Mouse (Mus musculus): ENCODE data around the gene Slc11a2. TPM values are rescaled to one million over a fixed set of nuclear protein-coding genes. Genes with fewer than 3 reads are reported as not detected.
"Not testable (repeated sequence)": the region's sequence is repeated elsewhere in the genome, so short reads cannot be mapped to it uniquely, and the experiment has no call there.

Slc11a2 gene
- polyA plus RNA-seq, 1 experiment from 2014 or later = 37.1 TPM

DNA sequence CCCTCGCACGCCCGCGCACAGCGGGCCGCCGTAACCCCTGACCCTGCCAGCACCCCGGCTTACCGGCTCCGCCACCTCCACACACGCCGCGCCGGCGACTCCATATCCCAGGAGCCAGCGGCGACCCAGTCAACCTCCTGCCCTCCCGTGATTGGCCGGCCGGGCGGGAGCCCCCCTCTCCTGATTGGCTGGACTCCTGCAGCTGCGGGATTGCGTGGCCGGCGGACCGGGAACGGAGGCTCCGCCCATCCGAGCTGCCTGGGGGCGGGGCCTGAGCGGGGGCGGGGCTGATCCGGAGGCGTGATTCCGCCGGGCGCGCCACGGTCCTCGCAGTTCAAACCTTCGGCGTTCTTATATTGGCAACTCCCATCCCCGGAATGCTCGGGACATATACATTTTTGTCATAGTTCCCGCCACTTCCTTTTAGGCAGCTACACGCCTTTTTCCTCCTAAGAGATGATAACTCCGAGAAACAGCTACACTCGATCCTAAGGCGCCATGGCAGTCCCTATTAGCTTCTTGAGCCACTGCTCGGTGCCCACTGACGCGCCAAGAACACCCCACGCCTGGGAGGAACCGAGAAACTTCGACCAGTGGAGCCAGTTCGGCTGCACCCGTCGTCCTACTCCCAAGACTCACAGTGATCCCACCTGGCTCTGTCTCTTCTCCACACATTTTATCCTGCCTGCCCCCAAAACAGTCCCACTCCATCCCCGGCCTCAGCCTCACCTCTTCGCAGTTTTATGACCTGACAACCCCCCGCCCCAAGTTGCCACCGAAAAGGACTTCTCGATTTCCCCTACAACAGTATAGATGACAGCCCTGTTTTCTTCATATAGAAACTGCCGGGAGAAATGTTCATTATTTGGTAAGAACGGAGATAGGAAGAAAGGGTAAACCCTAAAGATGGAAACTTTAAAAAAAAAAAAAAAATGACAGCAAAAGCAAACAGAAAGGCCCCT, 1.7 kb downstream of the Slc11a2 start:
- peak overlapping the region; percentile 99 for H3K4me2 ChIP-seq (ENCODE audit: low read depth, low read length)
- H3K4me3 ChIP-seq (ENCODE audit: low read depth, low read length) = peak overlapping the region; percentile 84
- peaks cover 47% of the 10 kb centered on the region for H3K4me1 ChIP-seq (ENCODE audit: control insufficient read depth, low read depth, low read length)
- H3K27me3 ChIP-seq (ENCODE audit: control insufficient read depth, insufficient read depth, low read depth, low read length) = peaks cover 16% of the 10 kb centered on the region
- no peaks in the 10 kb centered on the region for H3K36me3 ChIP-seq (ENCODE audit: control insufficient read depth, insufficient read depth)
- H3K27ac ChIP-seq (ENCODE audit: low read length) = peak overlapping the region; percentile 97
- H3K9ac ChIP-seq (ENCODE audit: low read depth, low read length) = peak overlapping the region; percentile 98
- ATAC-seq (ENCODE audit: low read depth) = peak; percentile 93
- under 1% methylated on average over 58 of the region's 65 CpGs for WGBS (ENCODE audit: insufficient replicate concordance)
- H3K9me3 ChIP-seq (replicated peaks; ENCODE audit: control insufficient read depth, low read length) = no peaks in the 10 kb centered on the region

DNA sequence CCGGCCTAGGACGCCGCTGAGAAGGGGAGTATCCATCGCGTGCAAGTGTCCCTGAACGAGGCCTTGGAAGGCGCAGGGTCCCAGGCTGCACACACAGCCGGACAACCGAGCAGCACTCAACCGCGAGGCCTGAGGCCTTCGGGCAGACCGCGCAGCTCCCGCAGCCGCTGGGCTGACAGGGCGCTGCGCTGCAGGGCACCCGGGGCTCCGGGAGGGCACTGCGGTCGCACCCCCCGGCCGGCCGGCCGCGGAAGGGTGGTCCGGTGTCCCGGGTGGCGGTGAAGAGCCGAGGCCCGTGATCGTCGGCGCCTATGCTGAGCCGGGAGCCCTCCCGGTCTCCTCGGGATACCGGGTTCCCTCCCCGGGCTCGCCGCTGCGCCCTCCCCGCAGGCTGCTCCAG, 2.4 kb downstream of the Slc11a2 start:
- Histone ChIP-seq H3K9ac (ENCODE audit: low read depth, low read length) (peak overlapping the region; percentile 98), H3K27me3 (ENCODE audit: control insufficient read depth, insufficient read depth, low read depth, low read length) (peaks cover 16% of the 10 kb centered on the region), H3K9me3 (replicated peaks; ENCODE audit: control insufficient read depth, low read length) (no peaks in the 10 kb centered on the region), H3K36me3 (ENCODE audit: control insufficient read depth, insufficient read depth) (no peaks in the 10 kb centered on the region), H3K4me2 (ENCODE audit: low read depth, low read length) (peak overlapping the region; percentile 74), H3K4me3 (ENCODE audit: low read depth, low read length) (peak overlapping the region; percentile 84), H3K27ac (ENCODE audit: low read length) (peak overlapping the region; percentile 97), H3K4me1 (ENCODE audit: control insufficient read depth, low read depth, low read length) (peaks cover 54% of the 10 kb centered on the region)
- 0% methylated on average over 42 of the region's 44 CpGs for WGBS (ENCODE audit: insufficient replicate concordance)
- ATAC-seq (ENCODE audit: low read depth) = peak; percentile 28

DNA sequence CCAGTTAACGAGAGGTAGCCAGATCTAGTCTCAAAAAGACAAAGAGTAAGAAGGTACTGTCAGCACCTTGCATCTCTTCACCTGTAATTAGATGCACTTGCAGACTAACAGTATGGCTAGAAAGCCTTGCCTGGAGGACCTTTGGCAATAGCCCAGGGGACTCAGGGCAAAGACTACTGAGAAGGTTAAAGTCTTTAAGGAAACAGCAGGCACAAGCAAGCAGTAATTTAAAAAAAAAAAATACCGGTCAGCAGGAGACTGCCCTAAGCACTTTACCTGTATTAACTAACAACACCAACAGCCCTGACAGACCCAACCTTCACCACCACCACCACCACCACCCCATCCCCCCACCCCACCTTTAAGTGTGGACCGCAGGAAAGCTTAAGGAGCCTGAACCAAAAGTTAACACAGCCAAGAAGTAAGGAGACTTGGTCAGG, 3.1 kb downstream of the Slc11a2 start, which contains the start of gene Gm5475:
Gene Gm5475 (plus strand): TSS at position 390 of the 440 bp plus-strand sequence.
- Histone ChIP-seq H3K4me2 (ENCODE audit: low read depth, low read length) (peak within 1 kb of the TSS; percentile 99), H3K27me3 (ENCODE audit: control insufficient read depth, insufficient read depth, low read depth, low read length) (peaks cover 16% of the 10 kb centered on the region), H3K27ac (ENCODE audit: low read length) (peak within 1 kb of the TSS; percentile 97), H3K9ac (ENCODE audit: low read depth, low read length) (peak within 1 kb of the TSS; percentile 98), H3K4me1 (ENCODE audit: control insufficient read depth, low read depth, low read length) (peaks cover 61% of the 10 kb centered on the region), H3K4me3 (ENCODE audit: low read depth, low read length) (peak within 1 kb of the TSS; percentile 84)
- ATAC-seq (ENCODE audit: low read depth); H3K36me3 ChIP-seq (ENCODE audit: control insufficient read depth, insufficient read depth); H3K9me3 ChIP-seq (replicated peaks; ENCODE audit: control insufficient read depth, low read length): not testable (repeated sequence)
- 20% methylated on average over 3 of the region's 3 CpGs for WGBS (ENCODE audit: insufficient replicate concordance)

DNA sequence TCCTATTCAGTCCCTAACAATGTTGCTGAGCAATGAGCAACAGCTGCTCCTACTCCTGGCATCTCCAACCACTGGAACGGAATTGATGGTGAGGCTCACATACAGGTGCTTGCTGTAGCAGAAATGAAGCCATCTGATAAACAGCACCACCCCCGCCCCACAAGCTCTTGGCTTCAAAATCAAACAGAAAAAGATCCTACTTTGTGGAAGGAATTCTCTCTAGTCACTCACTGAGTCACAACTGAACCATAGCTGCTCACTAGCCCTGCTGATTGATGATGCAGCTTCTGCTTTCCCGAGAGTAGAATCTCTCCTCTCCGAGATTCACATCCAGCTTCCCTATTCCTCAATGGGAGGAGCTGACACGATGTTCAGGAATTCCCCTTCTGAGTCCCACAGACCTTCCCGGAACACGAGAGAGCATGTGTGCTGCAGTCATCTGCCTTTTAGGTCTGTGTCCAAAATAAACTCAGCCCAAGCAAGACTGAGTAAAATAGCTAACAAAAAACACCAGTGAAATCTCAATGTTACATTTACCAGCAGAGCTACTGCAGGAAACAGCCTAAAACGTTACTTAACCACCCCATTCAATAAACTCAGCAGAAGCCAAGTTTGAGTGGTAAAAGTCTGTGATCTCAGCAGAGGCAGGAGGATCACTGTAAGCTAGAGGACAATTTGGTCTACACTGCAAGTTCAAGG, 3.7 kb downstream of the Slc11a2 start:
- Histone ChIP-seq H3K4me1 (ENCODE audit: control insufficient read depth, low read depth, low read length) (peaks cover 65% of the 10 kb centered on the region), H3K9me3 (replicated peaks; ENCODE audit: control insufficient read depth, low read length) (no peaks in the 10 kb centered on the region), H3K4me2 (ENCODE audit: low read depth, low read length) (peak overlapping the region; percentile 74), H3K4me3 (ENCODE audit: low read depth, low read length) (peak overlapping the region; percentile 84), H3K36me3 (ENCODE audit: control insufficient read depth, insufficient read depth) (no peaks in the 10 kb centered on the region), H3K27me3 (ENCODE audit: control insufficient read depth, insufficient read depth, low read depth, low read length) (peaks cover 16% of the 10 kb centered on the region), H3K9ac (ENCODE audit: low read depth, low read length) (peak overlapping the region; percentile 98), H3K27ac (ENCODE audit: low read length) (peak overlapping the region; percentile 97)
- no peak for ATAC-seq (ENCODE audit: low read depth)
- WGBS (ENCODE audit: insufficient replicate concordance) = 10% methylated on average over 8 of the region's 8 CpGs

DNA sequence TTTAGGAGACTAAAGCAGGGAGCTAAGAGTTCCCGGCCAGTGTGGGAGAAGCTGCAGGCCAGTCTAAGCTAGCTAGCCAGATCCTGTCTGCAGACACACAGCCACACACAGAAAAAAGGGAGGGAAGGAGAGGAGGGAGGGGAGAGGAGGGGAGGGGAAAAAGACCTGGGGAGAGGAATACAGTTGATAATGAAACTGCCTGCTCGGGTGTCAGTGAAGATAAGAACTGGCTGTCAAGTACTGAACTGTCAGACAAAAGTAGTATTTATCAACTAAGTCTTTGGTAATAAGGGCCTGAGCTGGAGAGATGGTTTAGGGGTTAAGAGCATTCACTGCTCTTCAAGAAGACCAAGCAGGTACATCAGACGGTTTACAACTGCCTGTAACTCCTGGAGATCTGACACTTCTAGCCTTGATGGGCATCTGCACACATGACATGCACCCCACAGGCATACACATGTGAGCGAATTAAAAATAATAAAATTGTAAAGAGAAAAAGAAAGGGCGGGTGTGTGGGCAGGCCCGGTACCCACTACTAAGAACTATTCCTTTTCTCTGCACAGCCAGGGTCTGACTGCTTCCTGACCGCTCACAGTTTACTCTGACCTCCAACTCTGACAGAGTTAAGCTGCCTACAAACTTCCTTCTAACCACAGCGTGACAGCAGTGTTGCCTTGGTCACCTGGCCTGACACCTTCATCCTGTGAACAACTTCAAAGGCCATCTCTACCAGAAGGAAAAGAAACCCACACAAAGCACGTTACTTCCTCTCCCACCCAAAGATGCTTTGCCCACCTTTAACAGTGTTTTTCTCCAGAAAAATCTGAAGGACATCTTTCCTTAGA, 4.7 kb downstream of the Slc11a2 start:
- Histone ChIP-seq H3K9me3 (replicated peaks; ENCODE audit: control insufficient read depth, low read length) (no peaks in the 10 kb centered on the region), H3K27me3 (ENCODE audit: control insufficient read depth, insufficient read depth, low read depth, low read length) (peaks cover 13% of the 10 kb centered on the region), H3K36me3 (ENCODE audit: control insufficient read depth, insufficient read depth) (no peaks in the 10 kb centered on the region), H3K27ac (ENCODE audit: low read length) (peak overlapping the region; percentile 97), H3K4me1 (ENCODE audit: control insufficient read depth, low read depth, low read length) (peaks cover 76% of the 10 kb centered on the region), H3K9ac (ENCODE audit: low read depth, low read length) (peak overlapping the region; percentile 98), H3K4me3 (ENCODE audit: low read depth, low read length) (peak overlapping the region; percentile 84), H3K4me2 (ENCODE audit: low read depth, low read length) (peak overlapping the region; percentile 74)
- ATAC-seq (ENCODE audit: low read depth) = peak; percentile 71
- 20% methylated on average over 9 of the region's 9 CpGs for WGBS (ENCODE audit: insufficient replicate concordance)

DNA sequence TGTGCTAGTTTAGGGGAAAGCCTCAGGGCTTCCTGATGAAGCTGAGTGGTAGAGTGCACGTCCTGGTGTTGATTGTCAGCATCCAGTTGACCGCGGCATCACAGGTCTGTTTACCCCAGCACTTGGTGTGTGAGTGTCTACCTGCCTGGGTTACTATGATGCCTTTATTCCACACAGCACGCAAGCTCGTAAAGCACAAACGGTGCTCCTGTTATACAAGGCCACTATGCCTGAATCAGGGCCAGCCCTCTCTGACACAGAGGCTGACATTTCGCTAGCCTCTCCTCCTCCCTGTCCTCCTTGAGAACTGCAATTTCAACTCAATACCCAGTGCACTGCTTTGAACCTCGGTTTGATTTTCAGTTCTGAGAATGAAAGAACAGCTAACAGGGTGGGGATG, 5.6 kb downstream of the Slc11a2 start:
- no peak for ATAC-seq (ENCODE audit: low read depth)
- Histone ChIP-seq H3K4me1 (ENCODE audit: control insufficient read depth, low read depth, low read length) (peaks cover 80% of the 10 kb centered on the region), H3K4me3 (ENCODE audit: low read depth, low read length) (peak overlapping the region; percentile 84)

DNA sequence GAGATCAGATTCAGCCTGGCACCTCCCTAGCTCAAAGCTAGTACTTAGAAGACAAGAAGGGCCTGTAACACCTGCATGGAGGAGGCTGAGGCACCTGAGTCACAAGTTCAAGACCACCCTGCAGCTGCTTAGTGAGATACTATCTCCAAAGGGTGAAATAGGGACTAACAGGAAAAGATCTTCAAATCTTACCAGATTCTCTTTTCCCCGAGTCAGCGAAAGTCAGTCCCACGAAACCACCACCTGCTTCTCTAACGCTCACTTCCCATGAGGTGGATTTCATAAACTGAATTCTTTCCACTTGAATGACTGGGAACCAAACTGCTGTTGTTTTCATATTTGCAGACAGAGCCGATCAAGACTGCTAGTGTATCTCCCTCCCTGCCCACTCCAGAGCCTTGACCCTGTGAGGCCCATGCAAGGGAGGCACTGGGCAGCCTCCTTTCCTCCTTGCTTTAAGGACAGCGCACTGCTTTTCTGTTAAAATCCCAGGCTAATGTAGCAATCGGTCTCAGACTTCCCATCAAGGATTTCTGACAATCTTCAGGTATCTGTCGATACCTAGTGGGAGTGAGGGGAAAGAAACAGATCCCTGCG, 6.9 kb downstream of the Slc11a2 start:
- peak overlapping the region; percentile 74 for H3K4me2 ChIP-seq (ENCODE audit: low read depth, low read length)
- WGBS (ENCODE audit: insufficient replicate concordance) = 57% methylated on average over 9 of the region's 9 CpGs
- H3K9ac ChIP-seq (ENCODE audit: low read depth, low read length) = peak overlapping the region; percentile 30
- peak overlapping the region; percentile 10 for H3K4me3 ChIP-seq (ENCODE audit: low read depth, low read length)
- peak overlapping the region; percentile 31 for H3K27ac ChIP-seq (ENCODE audit: low read length)
- no peaks in the 10 kb centered on the region for H3K36me3 ChIP-seq (ENCODE audit: control insufficient read depth, insufficient read depth)
- H3K4me1 ChIP-seq (ENCODE audit: control insufficient read depth, low read depth, low read length) = peaks cover 81% of the 10 kb centered on the region
- H3K27me3 ChIP-seq (ENCODE audit: control insufficient read depth, insufficient read depth, low read depth, low read length) = no peaks in the 10 kb centered on the region
- ATAC-seq (ENCODE audit: low read depth) = no peak
- no peaks in the 10 kb centered on the region for H3K9me3 ChIP-seq (replicated peaks; ENCODE audit: control insufficient read depth, low read length)

More for the DNA sequence above, 5.6 kb downstream of the Slc11a2 start:
- peak overlapping the region; percentile 61 for H3K9ac ChIP-seq (ENCODE audit: low read depth, low read length)
- H3K9me3 ChIP-seq (replicated peaks; ENCODE audit: control insufficient read depth, low read length) = no peaks in the 10 kb centered on the region
- H3K4me2 ChIP-seq (ENCODE audit: low read depth, low read length) = peak overlapping the region; percentile 74
- peaks cover 4% of the 10 kb centered on the region for H3K27me3 ChIP-seq (ENCODE audit: control insufficient read depth, insufficient read depth, low read depth, low read length)
- 41% methylated on average over 8 of the region's 8 CpGs for whole genome bisulfite sequencing (ENCODE audit: insufficient replicate concordance)
- H3K36me3 ChIP-seq (ENCODE audit: control insufficient read depth, insufficient read depth) = no peaks in the 10 kb centered on the region
- H3K27ac ChIP-seq (ENCODE audit: low read length) = peak overlapping the region; percentile 97

DNA sequence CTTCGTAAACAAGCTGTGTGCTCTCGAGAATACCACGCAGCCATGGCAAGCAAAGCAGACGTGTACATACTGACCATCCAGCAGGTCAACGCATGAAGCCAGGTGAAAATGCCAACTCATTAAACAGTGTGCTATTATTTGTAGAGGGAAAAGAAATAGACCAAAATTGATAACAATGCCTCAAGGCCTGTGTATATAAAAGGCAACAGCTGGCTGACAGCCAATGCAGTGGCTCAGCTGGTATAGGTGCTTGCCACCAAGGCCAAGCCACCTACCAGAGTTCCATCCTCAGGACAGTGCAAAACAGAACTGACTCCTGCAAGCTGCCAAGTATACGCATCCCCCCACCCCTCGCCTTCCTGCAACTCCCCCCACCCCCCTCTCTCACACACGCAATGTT, 9.2 kb downstream of the Slc11a2 start:
- 79% methylated on average over 8 of the region's 8 CpGs for WGBS (ENCODE audit: insufficient replicate concordance)
- Histone ChIP-seq H3K9me3 (replicated peaks; ENCODE audit: control insufficient read depth, low read length) (no peaks in the 10 kb centered on the region), H3K27me3 (ENCODE audit: control insufficient read depth, insufficient read depth, low read depth, low read length) (no peaks in the 10 kb centered on the region), H3K4me2 (ENCODE audit: low read depth, low read length) (no peak overlapping the region), H3K4me1 (ENCODE audit: control insufficient read depth, low read depth, low read length) (peaks cover 93% of the 10 kb centered on the region), H3K36me3 (ENCODE audit: control insufficient read depth, insufficient read depth) (peaks cover 4% of the 10 kb centered on the region), H3K9ac (ENCODE audit: low read depth, low read length) (no peak overlapping the region), H3K27ac (ENCODE audit: low read length) (no peak overlapping the region), H3K4me3 (ENCODE audit: low read depth, low read length) (no peak overlapping the region)
- no peak for ATAC-seq (ENCODE audit: low read depth)

Measured in liver, embryonic 16.5 days (tissue).